Mouse (Mus musculus): Measurements from ENCODE around the gene Prss54.
A peak's percentile ranks its signal among the peaks of the same experiment; 100 is the strongest.

Prss54 gene

GRCm38 (mm10) chr8:95549871-95550829, 26.0 kb downstream of the Prss54 start:
- peak; percentile 43 to 63 for DNase-seq

- DNase-seq, result no peak
Observed at GRCm38 (mm10) chr8:95547931-95548330, 28.2 kb downstream of the Prss54 start.

GRCm38 (mm10) chr8:95546986-95547385, 29.2 kb downstream of the Prss54 start:
- DNase-seq, result no peak

- DNase-seq, result no peak
Observed at GRCm38 (mm10) chr8:95545815-95546214, 30.3 kb downstream of the Prss54 start.

DNA sequence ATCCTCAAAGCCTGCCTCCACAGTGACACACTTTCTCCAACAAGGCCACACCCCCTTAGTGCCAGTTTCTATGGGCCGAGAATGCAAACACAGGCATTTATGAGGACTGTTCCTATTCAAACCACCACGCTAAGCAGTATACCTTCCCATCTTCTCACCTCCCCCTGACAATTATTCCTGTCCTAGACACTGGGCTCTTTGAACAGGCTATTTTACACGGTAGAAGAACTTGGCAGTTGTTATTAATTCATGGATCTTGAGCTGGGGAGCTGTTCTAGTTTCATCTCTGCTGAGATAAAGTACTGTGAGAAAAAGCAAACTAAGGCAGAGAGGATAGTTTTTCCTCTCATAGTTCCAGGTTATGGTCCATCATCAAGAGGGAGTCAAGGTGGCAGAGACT, 33.1 kb downstream of the Prss54 start:
- no peak for DNase-seq

DNA sequence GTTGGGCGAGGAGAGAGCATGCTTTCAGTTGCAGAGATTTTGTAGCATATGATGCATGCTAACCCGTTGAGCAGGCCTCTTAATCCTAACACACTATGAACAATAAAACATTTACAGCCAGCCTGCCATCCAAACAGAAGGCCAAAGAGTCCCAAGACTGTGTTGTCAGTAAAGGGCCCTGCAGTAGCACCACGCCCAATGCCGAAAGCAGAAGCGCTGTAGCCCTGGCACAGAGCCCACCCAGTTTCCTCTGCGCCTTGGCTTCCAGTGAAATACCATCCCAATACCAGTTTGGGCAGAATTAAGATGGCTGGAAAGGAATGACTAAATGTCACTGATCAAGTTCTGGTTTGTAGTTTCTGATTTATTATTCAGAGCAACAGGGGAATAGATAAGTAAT, 33.9 kb downstream of the Prss54 start:
- DNase-seq, result peak in 1 of 2 experiments; percentile 33

- no peak for DNase-seq
Observed at GRCm38 (mm10) chr8:95539487-95539886, 36.7 kb downstream of the Prss54 start.

DNA sequence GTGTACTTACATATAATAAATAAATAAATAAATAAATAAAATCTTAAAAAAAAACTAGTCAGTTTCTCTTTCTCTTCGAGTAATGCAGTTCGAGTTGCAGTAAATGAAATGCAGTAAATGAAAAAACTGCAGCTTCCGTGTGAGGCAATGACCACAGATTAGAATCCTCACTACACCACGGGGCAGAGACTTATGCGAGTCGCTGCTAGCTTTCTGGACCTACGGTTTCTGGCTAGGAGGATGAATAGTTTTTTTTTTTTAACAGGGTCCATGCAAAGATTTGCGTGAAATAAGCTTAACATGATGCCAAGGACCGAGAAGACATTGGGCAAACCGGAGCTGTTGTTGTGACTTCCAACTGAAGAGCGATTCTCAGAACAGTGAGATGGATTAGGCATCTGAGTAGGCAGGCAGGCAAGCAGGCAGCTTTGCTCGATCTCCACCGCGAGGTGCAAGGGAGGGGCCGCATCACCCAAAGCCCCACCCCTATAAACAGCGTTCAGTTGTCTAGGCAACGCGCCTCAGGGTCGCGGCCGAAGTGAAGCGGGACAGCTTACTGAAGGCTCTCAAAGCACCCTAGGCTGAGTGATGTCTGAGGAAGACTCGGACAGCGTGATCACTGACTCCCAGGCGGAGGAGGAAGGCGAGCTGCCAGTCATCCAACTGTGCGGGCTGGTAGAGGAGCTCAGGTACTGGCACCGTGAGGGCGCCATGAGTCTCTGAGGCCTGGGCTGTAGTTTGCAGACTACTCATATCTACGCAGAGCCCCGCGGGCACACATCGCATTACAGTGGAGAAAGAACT, 42.4 kb downstream of the Prss54 start, which contains the start of gene Ccdc113:
Ccdc113 (plus strand) TSS at position 502 of the 804 bp plus-strand sequence.
- DNase-seq, result peak; percentile 71 to 73

DNA sequence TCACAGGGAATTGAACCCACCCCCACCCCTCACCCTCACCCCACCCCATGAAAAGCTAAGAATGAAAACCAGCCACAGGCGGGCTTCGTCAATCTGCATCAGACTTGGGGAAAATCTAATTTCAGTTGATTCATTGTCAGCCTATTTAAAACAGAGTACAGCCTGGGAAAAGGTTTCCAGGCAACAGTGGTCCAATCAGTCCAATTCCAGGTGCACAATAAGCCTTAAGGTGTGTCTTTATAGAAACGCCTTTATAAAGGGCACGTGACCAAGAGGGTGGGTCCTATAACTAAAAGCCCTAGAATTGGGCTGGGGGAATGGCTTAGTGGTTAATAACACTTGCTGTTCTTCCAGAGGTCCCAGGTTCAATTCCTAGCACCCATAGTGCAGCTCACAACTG, 43.9 kb downstream of the Prss54 start:
- no peak for DNase-seq

DNA sequence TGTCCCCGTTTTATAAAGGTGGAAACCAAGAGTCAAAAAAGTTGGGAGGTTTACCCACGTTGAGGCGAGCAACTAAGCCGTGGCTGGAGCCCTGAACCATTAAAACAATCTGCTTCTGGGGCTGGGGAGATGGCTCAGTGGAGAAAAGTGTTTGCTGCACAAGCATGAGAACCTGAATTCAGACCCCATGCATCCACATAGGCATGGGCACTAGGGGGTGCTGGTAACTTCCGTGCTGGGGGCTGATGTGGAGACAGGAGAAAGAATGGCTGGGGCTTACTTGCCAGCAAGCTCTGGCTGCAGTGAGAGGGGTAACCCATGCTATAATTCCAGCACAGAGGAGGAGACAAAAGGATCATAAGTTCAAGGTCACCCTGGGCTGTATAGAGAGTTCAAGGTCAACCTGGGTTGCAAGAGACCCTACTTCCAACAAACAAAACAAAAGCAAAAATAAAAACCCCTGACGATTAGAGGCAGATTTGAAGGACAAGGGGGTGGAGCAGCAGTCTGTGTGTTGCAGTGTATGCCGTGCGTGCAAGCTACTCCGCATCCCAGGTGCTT, 47.3 kb downstream of the Prss54 start:
- DNase-seq, result no peak

- DNase-seq, result no peak
Observed at GRCm38 (mm10) chr8:95528194-95528593, 47.9 kb downstream of the Prss54 start.

DNA sequence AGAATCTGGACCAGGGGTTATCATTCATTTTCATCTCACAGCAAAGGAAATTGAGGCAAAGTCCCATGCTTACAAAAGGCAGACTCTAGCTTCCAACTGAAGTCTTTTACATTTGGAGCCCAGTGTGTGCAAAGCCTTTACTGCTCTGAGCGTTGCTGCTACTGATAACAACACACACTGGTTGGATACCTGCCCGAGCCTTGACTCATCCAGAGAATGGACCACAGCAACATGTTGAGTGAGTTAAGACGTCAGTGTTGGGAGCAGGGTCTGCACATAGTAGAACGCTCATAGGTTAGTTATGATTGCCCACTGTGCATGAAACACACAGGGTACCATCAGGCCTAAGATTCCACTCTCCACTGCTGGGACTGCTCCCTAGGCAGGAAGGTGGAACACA, 52.1 kb downstream of the Prss54 start:
- DNase-seq, result no peak

DNA sequence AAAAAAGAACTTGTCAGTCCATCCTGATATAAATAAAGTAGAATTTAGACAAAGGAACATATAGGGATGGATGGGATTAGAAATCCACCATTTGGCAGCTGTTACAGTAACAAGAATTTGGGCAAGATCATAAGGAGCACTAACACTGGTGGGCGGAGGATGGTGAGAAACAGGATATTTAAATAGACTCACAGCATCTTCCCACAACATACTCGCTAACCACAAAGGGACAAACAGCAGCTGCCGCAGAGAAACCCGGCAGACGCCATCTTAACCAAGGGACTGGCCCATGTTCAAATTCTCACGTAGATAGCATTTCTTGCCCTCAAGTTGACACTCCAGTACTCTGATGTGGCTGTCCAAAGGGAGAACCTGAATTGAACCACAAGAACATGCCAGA, 59.2 kb downstream of the Prss54 start:
- DNase-seq, result no peak

- no peak for DNase-seq
Observed at GRCm38 (mm10) chr8:95513219-95513618, 62.9 kb downstream of the Prss54 start.

- DNase-seq, result no peak
Observed at GRCm38 (mm10) chr8:95512257-95512656, 63.9 kb downstream of the Prss54 start.

All from cerebellum, postnatal 14 days (tissue).